Mouse (Mus musculus): ENCODE data around the gene Slc7a14. TPM values are rescaled to one million over a fixed set of nuclear protein-coding genes. Genes with fewer than 3 reads are reported as not detected.

Gene Slc7a14
- polyA plus RNA-seq, 1 experiment from 2014 or later, result 3.0 TPM

- Histone ChIP-seq H3K9me3 (no peaks in the 10 kb centered on the region), H3K4me2 (replicated peaks) (no peak overlapping the region), H3K27ac (no peak overlapping the region), H3K4me3 (replicated peaks) (no peak overlapping the region), H3K4me1 (replicated peaks) (peaks cover 4% of the 10 kb centered on the region; the same call in 1 of the 2 replicates), H3K36me3 (peaks cover 12% of the 10 kb centered on the region), H3K27me3 (no peaks in the 10 kb centered on the region), H3K9ac (replicated peaks) (no peak overlapping the region)
- peak; percentile 65 for ATAC-seq
- 34% methylated on average over 2 of the region's 2 CpGs for WGBS
These were observed 81.7 kb downstream of the Slc7a14 start for GRCm38 (mm10) chr3:31228487-31228886.

DNA sequence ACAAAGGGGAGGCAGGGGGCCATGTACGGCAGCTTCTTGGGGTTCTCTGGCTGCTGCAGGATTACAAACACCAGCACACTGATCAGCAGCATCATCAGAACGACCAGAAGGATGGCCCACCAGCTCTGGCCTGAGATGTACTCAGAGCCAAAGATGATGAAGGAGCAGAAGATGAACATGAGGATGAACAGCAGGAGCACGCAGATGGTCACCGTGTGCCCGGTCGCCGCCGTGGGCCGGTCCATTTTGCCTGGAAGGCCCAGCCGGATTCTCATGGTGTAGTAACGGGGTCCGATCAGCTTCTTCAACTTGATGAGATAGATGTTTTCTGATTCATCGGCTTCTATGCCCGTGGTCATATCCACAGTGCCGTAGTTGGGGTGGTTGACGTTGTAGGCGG lies 86.6 kb downstream of the Slc7a14 start:
- no peak for ATAC-seq
- peaks cover 4% of the 10 kb centered on the region; the same call in 1 of the 2 replicates for H3K4me1 ChIP-seq (replicated peaks)

GRCm38 (mm10) chr3:31220040-31220439 lies 90.1 kb downstream of the Slc7a14 start:
- 93% methylated on average over 4 of the region's 4 CpGs for WGBS
- Histone ChIP-seq H3K36me3 (peaks cover 13% of the 10 kb centered on the region), H3K4me3 (replicated peaks) (no peak overlapping the region), H3K9ac (replicated peaks) (no peak overlapping the region), H3K4me1 (replicated peaks) (no peaks in the 10 kb centered on the region), H3K9me3 (no peaks in the 10 kb centered on the region), H3K27me3 (no peaks in the 10 kb centered on the region), H3K27ac (no peak overlapping the region), H3K4me2 (replicated peaks) (no peak overlapping the region)
- ATAC-seq, result no peak

More for the DNA sequence above, 86.6 kb downstream of the Slc7a14 start:
- Histone ChIP-seq H3K9ac (replicated peaks) (no peak overlapping the region), H3K4me2 (replicated peaks) (no peak overlapping the region), H3K4me3 (replicated peaks) (no peak overlapping the region), H3K27ac (no peak overlapping the region), H3K9me3 (no peaks in the 10 kb centered on the region), H3K27me3 (no peaks in the 10 kb centered on the region), H3K36me3 (peaks cover 16% of the 10 kb centered on the region)
- WGBS, result 96% methylated on average over 17 of the region's 17 CpGs

DNA sequence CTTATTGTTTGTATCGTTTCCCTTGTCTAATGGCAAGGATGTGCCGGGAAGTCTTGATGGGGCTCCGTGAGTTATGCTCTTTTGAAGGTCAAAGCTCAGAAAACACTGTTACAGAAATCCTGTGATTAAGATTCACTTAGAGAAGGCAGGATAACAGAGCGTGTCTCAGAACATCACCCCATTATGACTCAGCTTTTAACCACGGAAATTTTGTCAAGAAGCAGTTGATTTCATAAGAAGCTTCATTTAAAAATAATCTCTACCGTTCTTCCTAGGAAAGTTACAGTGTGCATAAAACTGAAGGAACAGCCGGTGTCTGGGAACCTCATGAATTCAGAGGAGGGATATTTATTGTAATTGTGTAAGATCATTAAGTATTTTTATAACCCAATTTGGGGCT lies 90.7 kb downstream of the Slc7a14 start:
- H3K27ac ChIP-seq, result no peak overlapping the region
- WGBS, result 88% methylated on average over 7 of the region's 7 CpGs
- no peaks in the 10 kb centered on the region for H3K27me3 ChIP-seq
- no peaks in the 10 kb centered on the region for H3K4me1 ChIP-seq (replicated peaks)
- peaks cover 13% of the 10 kb centered on the region for H3K36me3 ChIP-seq
- H3K4me2 ChIP-seq (replicated peaks), result no peak overlapping the region
- no peak overlapping the region for H3K4me3 ChIP-seq (replicated peaks)
- no peak overlapping the region for H3K9ac ChIP-seq (replicated peaks)
- H3K9me3 ChIP-seq, result no peaks in the 10 kb centered on the region
- ATAC-seq, result no peak

DNA sequence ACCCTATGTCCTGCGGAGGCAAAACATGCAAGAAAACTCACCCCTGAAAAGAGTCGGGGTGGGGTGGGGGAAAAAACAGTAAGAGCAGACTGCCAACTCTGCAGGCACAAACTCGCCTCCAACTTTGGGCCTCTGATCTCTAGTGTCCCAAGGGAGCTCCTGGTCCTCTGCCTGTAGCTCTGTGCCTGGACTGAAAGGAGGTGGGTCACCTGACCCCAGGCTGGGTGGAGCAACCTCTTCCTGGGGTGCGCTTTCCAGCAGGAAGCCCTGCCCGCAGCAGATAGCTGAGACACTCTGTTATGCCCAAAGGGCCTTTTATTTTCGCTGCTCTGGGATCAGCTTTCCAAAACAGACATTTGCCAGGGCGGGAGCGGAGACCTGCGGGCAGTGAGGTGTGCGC lies 92.7 kb downstream of the Slc7a14 start:
- Histone ChIP-seq H3K36me3 (no peaks in the 10 kb centered on the region), H3K4me2 (replicated peaks) (no peak overlapping the region), H3K9ac (replicated peaks) (no peak overlapping the region), H3K9me3 (no peaks in the 10 kb centered on the region), H3K4me1 (replicated peaks) (peaks cover 14% of the 10 kb centered on the region), H3K4me3 (replicated peaks) (no peak overlapping the region), H3K27me3 (no peaks in the 10 kb centered on the region), H3K27ac (no peak overlapping the region)
- ATAC-seq, result no peak
- WGBS, result 69% methylated on average over 10 of the region's 10 CpGs

DNA sequence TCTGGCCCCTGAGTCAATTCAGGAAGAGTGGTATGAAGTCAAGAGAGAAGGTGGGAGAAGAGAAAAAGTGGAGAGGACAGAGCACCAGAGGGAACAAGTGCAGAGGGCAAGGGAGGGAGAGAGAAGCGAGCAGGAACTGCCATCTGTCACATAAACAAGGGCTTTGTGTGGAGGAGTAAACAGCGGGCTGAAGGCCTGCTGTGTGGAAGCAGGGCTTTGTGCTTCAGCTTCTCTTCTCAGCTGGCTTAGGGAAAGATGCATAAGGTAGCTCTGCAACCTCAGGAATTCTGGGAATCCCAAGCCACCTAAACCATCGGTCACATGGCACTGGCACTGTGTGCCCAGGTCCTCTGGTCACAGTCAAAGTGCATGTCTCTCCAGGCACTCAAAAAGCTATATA lies 96.4 kb downstream of the Slc7a14 start:
- no peak overlapping the region for H3K9ac ChIP-seq (replicated peaks)

GRCm38 (mm10) chr3:31212205-31213038 lies 97.8 kb downstream of the Slc7a14 start:
- Histone ChIP-seq H3K36me3 (no peaks in the 10 kb centered on the region), H3K27me3 (peaks cover 4% of the 10 kb centered on the region; the same call in 1 of the 2 replicates), H3K27ac (no peak overlapping the region), H3K4me1 (replicated peaks) (peaks cover 21% of the 10 kb centered on the region), H3K9me3 (no peaks in the 10 kb centered on the region), H3K4me3 (replicated peaks) (no peak overlapping the region), H3K9ac (replicated peaks) (no peak overlapping the region), H3K4me2 (replicated peaks) (no peak overlapping the region)
- ATAC-seq, result peak; percentile 37; the same call in 1 of the 2 replicates
- WGBS, result 79% methylated on average over 9 of the region's 9 CpGs

More for the DNA sequence above, 96.4 kb downstream of the Slc7a14 start:
- no peaks in the 10 kb centered on the region for H3K36me3 ChIP-seq
- peaks cover 4% of the 10 kb centered on the region; the same call in 1 of the 2 replicates for H3K27me3 ChIP-seq
- H3K9me3 ChIP-seq, result no peaks in the 10 kb centered on the region
- H3K27ac ChIP-seq, result peak overlapping the region; percentile 27; the same call in 1 of the 2 replicates
- 17% methylated on average over 3 of the region's 3 CpGs for WGBS
- H3K4me3 ChIP-seq (replicated peaks), result no peak overlapping the region
- H3K4me2 ChIP-seq (replicated peaks), result no peak overlapping the region
- H3K4me1 ChIP-seq (replicated peaks), result peaks cover 21% of the 10 kb centered on the region
- ATAC-seq, result peak; percentile 44; the same call in 1 of the 2 replicates

DNA sequence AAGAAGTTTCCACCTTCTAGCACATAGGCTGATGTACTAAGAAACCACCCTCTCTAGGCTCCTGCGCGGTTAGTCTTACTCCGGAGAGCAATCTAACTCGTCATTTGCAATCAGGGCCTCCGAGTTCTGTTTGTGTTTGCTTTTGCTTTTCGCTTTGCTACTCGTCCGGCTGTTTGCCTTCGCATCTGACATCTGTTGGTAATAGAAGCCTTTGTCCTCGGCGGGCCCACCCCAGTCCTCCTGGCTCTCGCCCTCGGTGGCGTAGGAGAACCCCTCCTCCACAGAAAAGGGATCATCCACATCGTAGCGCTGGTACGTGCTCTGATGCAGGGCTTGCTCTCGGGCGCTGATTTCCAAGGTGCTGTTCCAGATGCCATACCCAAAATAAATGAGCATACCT lies 101.2 kb downstream of the Slc7a14 start:
- ATAC-seq, result no peak
- no peaks in the 10 kb centered on the region for H3K9me3 ChIP-seq
- peak overlapping the region; percentile 13; the same call in 1 of the 2 replicates for H3K4me3 ChIP-seq (replicated peaks)
- H3K27me3 ChIP-seq, result peaks cover 4% of the 10 kb centered on the region; the same call in 1 of the 2 replicates
- H3K4me1 ChIP-seq (replicated peaks), result peaks cover 19% of the 10 kb centered on the region
- no peak overlapping the region for H3K27ac ChIP-seq
- peak overlapping the region; percentile 25 for H3K9ac ChIP-seq (replicated peaks)
- peak overlapping the region; percentile 41 for H3K4me2 ChIP-seq (replicated peaks)
- WGBS, result 9% methylated on average over 19 of the region's 19 CpGs
- H3K36me3 ChIP-seq, result no peaks in the 10 kb centered on the region

- Histone ChIP-seq H3K27ac (no peak overlapping the region), H3K27me3 (peaks cover 4% of the 10 kb centered on the region; the same call in 1 of the 2 replicates), H3K36me3 (no peaks in the 10 kb centered on the region), H3K4me1 (replicated peaks) (peaks cover 14% of the 10 kb centered on the region), H3K9ac (replicated peaks) (peak overlapping the region; percentile 25; the same call in 1 of the 2 replicates), H3K4me3 (replicated peaks) (no peak overlapping the region), H3K4me2 (replicated peaks) (no peak overlapping the region), H3K9me3 (no peaks in the 10 kb centered on the region)
- 17% methylated on average over 6 of the region's 6 CpGs for WGBS
- no peak for ATAC-seq
These were observed 101.7 kb downstream of the Slc7a14 start for GRCm38 (mm10) chr3:31208458-31208994.

GRCm38 (mm10) chr3:31208046-31208445 lies 102.1 kb downstream of the Slc7a14 start:
- Histone ChIP-seq H3K4me3 (replicated peaks) (no peak overlapping the region), H3K27ac (no peak overlapping the region), H3K27me3 (peaks cover 4% of the 10 kb centered on the region; the same call in 1 of the 2 replicates), H3K9ac (replicated peaks) (no peak overlapping the region), H3K4me2 (replicated peaks) (no peak overlapping the region), H3K36me3 (no peaks in the 10 kb centered on the region), H3K9me3 (no peaks in the 10 kb centered on the region), H3K4me1 (replicated peaks) (peaks cover 11% of the 10 kb centered on the region)
- ATAC-seq, result no peak
- WGBS, result 79% methylated on average over 4 of the region's 4 CpGs

DNA sequence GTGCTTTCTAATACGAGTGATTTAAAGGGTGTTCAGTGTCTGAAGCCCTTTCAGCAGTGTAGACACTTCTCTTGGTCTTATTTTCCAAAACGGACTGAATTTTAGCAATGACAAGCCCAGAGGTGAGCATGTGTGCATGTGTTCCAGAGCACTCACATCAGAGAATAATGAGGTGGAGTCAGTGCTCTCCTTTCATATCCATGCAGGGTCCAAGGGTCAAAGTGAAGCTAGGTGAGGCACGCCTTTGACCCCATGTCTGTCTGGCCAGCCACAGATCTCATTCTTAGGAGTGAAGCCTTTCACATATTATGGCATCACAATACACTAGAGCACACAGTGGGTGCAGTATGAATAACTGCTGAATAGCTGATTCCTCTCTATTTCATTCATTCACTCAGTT lies 105.0 kb downstream of the Slc7a14 start:
- no peaks in the 10 kb centered on the region for H3K36me3 ChIP-seq
- no peak overlapping the region for H3K9ac ChIP-seq (replicated peaks)
- no peak for ATAC-seq
- H3K27ac ChIP-seq, result no peak overlapping the region
- peaks cover 7% of the 10 kb centered on the region for H3K4me1 ChIP-seq (replicated peaks)
- no peaks in the 10 kb centered on the region for H3K9me3 ChIP-seq
- no peak overlapping the region for H3K4me2 ChIP-seq (replicated peaks)
- H3K27me3 ChIP-seq, result peaks cover under 1% of the 10 kb centered on the region; the same call in 1 of the 2 replicates
- 81% methylated on average over 3 of the region's 3 CpGs for WGBS
- no peak overlapping the region for H3K4me3 ChIP-seq (replicated peaks)

DNA sequence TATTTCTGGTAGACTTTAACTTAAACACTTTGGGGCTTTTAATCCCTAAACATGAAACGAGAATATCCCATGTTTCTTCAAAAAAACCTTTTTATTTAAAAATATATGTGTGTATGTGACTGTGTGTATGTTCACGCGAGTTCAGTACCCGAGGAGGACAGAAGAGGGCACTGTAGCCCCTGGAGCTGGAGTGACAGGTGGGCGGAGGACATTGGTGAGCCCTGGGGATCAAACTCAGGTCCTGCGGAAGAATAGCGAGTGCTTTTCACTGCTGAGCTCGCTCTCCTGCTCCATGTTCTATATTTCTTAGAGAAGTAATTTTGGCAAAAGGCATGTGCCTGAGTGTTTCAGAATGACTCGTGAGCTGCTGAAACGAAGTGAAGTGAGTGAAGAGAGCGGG lies 106.2 kb downstream of the Slc7a14 start:
- H3K9ac ChIP-seq (replicated peaks), result no peak overlapping the region
- no peak overlapping the region for H3K4me3 ChIP-seq (replicated peaks)
- H3K27ac ChIP-seq, result no peak overlapping the region
- peaks cover 2% of the 10 kb centered on the region for H3K4me1 ChIP-seq (replicated peaks)
- ATAC-seq, result no peak
- H3K4me2 ChIP-seq (replicated peaks), result no peak overlapping the region
- H3K27me3 ChIP-seq, result no peaks in the 10 kb centered on the region
- 93% methylated on average over 11 of the region's 11 CpGs for WGBS
- H3K9me3 ChIP-seq, result no peaks in the 10 kb centered on the region
- no peaks in the 10 kb centered on the region for H3K36me3 ChIP-seq

Measured in midbrain, embryonic 13.5 days (tissue).